Mouse (Mus musculus) MEL (cell line): Measurements from ENCODE around the gene Ccdc114. TPM values are rescaled to one million over a fixed set of nuclear protein-coding genes. Genes with fewer than 3 reads are reported as not detected.

Source experiments
- DNase-seq: peaks from one replicate; pipeline ENCODE4 v3.0.0; 2011; ENCODE audit warnings: low read depth, low spot score
- H3K27ac ChIP-seq: 2 replicates; pipeline ENCODE4 v1.5.1; 2012; ENCODE audit warnings: low read depth, mild to moderate bottlenecking, control low read depth, low read length, moderate library complexity; ENCODE audit not compliant: control insufficient read depth
- H3K27me3 ChIP-seq, 2 experiments: fragments of 150-350 bp in 1 of 2; sonication (generic) in 1 of 2; 2 replicates each; pipeline ENCODE4 v1.6.1; 2012; ENCODE audit warnings: low read length in 2 of 2, mild to moderate bottlenecking in 2 of 2, improper control_type of control experiment in 1 of 2, moderate library complexity in 1 of 2; ENCODE audit not compliant: insufficient read depth in 2 of 2, control insufficient read depth in 1 of 2
- H3K36me3 ChIP-seq, 2 experiments: 2 replicates each; pipeline ENCODE4 v1.6.1; 2012 to 2014; ENCODE audit warnings: low read length in 2 of 2, improper control_type of control experiment in 1 of 2, inconsistent platforms in 1 of 2, mild to moderate bottlenecking in 1 of 2; ENCODE audit not compliant: insufficient read depth in 2 of 2, control insufficient read depth in 1 of 2
- H3K4me1 ChIP-seq, 2 experiments: fragments of 150-350 bp in 1 of 2; sonication (generic) in 1 of 2; 2 replicates each; pipeline ENCODE4 v1.6.1; 2012; ENCODE audit warnings: low read length in 2 of 2, improper control_type of control experiment in 1 of 2, mild to moderate bottlenecking in 1 of 2; ENCODE audit not compliant: insufficient read depth in 2 of 2, control insufficient read depth in 1 of 2
- H3K4me3 ChIP-seq, 2 experiments: fragments of 150-350 bp in 1 of 2; sonication (generic) in 1 of 2; 2 replicates each; pipeline ENCODE4 v1.5.1; 2012; ENCODE audit warnings: low read depth in 2 of 2, low read length in 2 of 2, mild to moderate bottlenecking in 2 of 2, moderate library complexity in 2 of 2, control low read depth in 1 of 2, improper control_type of control experiment in 1 of 2; ENCODE audit not compliant: control insufficient read depth in 1 of 2, insufficient read depth in 1 of 2
- H3K79me2 ChIP-seq: 2 replicates; pipeline ENCODE4 v1.6.1; 2012; ENCODE audit warnings: mild to moderate bottlenecking, low read length, moderate library complexity; ENCODE audit not compliant: control insufficient read depth, poor library complexity, insufficient read depth
- H3K9ac ChIP-seq: 2 replicates; pipeline ENCODE4 v1.6.1; 2012; ENCODE audit warnings: low read depth, mild to moderate bottlenecking, control low read depth, low read length, moderate library complexity; ENCODE audit not compliant: control insufficient read depth, poor library complexity, severe bottlenecking
- H3K9me3 ChIP-seq: fragments of 150-350 bp; sonication (generic); replicated peaks from 2 replicates; pipeline ENCODE4 v1.6.1; 2012; ENCODE audit warnings: mild to moderate bottlenecking, low read length, improper control_type of control experiment, moderate library complexity; ENCODE audit not compliant: insufficient read depth
- CHD2 ChIP-seq: IDR thresholded peaks from 2 replicates; pipeline ENCODE4 v1.6.1; 2011; ENCODE audit warnings: low read length, improper control_type of control experiment
- E2F4 ChIP-seq: IDR thresholded peaks from 2 replicates; pipeline ENCODE4 v1.6.1; 2011; ENCODE audit warnings: low read depth, low read length, improper control_type of control experiment, borderline replicate concordance
- HCFC1 ChIP-seq: IDR thresholded peaks from 2 replicates; pipeline ENCODE4 v1.6.1; 2012; ENCODE audit warnings: low read depth, mild to moderate bottlenecking, inconsistent platforms, low read length, improper control_type of control experiment, moderate library complexity
- KAT2A ChIP-seq: conservative IDR thresholded peaks from 2 replicates; pipeline ENCODE4 v1.6.1; 2012; ENCODE audit warnings: low read depth, low read length, improper control_type of control experiment, inconsistent platforms
- MAFK ChIP-seq: IDR thresholded peaks from 2 replicates; pipeline ENCODE4 v1.6.1; 2011; ENCODE audit warnings: low read depth, mild to moderate bottlenecking, low read length, improper control_type of control experiment, borderline replicate concordance
- MAX ChIP-seq: IDR thresholded peaks from 2 replicates; pipeline ENCODE4 v1.6.1; 2011; ENCODE audit warnings: low read length, improper control_type of control experiment
- MXI1 ChIP-seq: IDR thresholded peaks from 2 replicates; pipeline ENCODE4 v1.6.1; 2011; ENCODE audit warnings: mild to moderate bottlenecking, low read depth, low read length, improper control_type of control experiment
- MYB ChIP-seq: IDR thresholded peaks from 2 replicates; pipeline ENCODE4 v1.6.1; 2011; ENCODE audit warnings: mild to moderate bottlenecking, low read depth, low read length, improper control_type of control experiment
- NRF1 ChIP-seq: IDR thresholded peaks from 2 replicates; pipeline ENCODE4 v1.6.1; 2014; ENCODE audit warnings: low read depth, mild to moderate bottlenecking, inconsistent platforms, low read length, improper control_type of control experiment, moderate library complexity; ENCODE audit not compliant: poor library complexity, insufficient read depth, severe bottlenecking
- POLR2A ChIP-seq, 2 experiments: IDR thresholded peaks; 2 replicates each; pipeline ENCODE4 v1.6.1; 2011 to 2012; ENCODE audit warnings: low read length in 2 of 2, mild to moderate bottlenecking in 2 of 2, control low read depth in 1 of 2, improper control_type of control experiment in 1 of 2, low read depth in 1 of 2, moderate library complexity in 1 of 2; ENCODE audit not compliant: control insufficient read depth in 1 of 2, insufficient read depth in 1 of 2, poor library complexity in 1 of 2
- SMC3 ChIP-seq: IDR thresholded peaks from 2 replicates; pipeline ENCODE4 v1.6.1; 2011; ENCODE audit warnings: low read depth, low read length, improper control_type of control experiment
- TAL1 ChIP-seq: IDR thresholded peaks from 2 replicates; pipeline ENCODE4 v1.6.1; 2012; ENCODE audit warnings: mild to moderate bottlenecking, inconsistent platforms, low read length, moderate library complexity, mixed read lengths
- TBP ChIP-seq: IDR thresholded peaks from 2 replicates; pipeline ENCODE4 v1.8.0; 2011; ENCODE audit warnings: low read depth, low read length, improper control_type of control experiment
- USF1 ChIP-seq: IDR thresholded peaks from 2 replicates; pipeline ENCODE4 v1.6.1; 2014; ENCODE audit warnings: low read depth, mild to moderate bottlenecking, inconsistent platforms, low read length, improper control_type of control experiment, moderate library complexity
- ZC3H11A ChIP-seq: IDR thresholded peaks from 2 replicates; pipeline ENCODE4 v1.6.1; 2012; ENCODE audit warnings: low read depth, mild to moderate bottlenecking, inconsistent platforms, low read length, improper control_type of control experiment
- ZKSCAN1 ChIP-seq: IDR thresholded peaks from 2 replicates; pipeline ENCODE4 v1.6.1; 2012; ENCODE audit warnings: low read depth, mild to moderate bottlenecking, inconsistent platforms, low read length, improper control_type of control experiment, moderate library complexity
- ZMIZ1 ChIP-seq: IDR thresholded peaks from 2 replicates; pipeline ENCODE4 v1.6.1; 2012; ENCODE audit warnings: low read depth, mild to moderate bottlenecking, inconsistent platforms, low read length, improper control_type of control experiment, moderate library complexity
- polyA plus RNA-seq, 2 experiments: library from polyadenylated mRNA; stranded (reverse) in 1 of 2; unstranded in 1 of 2; fragments of >175 nt in 1 of 2; fragments of >200 nt in 1 of 2; gene quantifications; 2 replicates each; pipeline versions ENCODE4 v1.2.1 to v1.2.4; 2012; ENCODE audit warnings: low replicate concordance in 2 of 2, low read depth in 1 of 2; ENCODE audit not compliant: insufficient read length in 2 of 2, insufficient read depth in 1 of 2, missing spikeins in 1 of 2
- total RNA-seq: library from RNA; depleted of rRNA; stranded (reverse); fragments of 300-350 nt; gene quantifications from 2 replicates; pipeline ENCODE4 v1.2.3, GENCODE M21; 2012; rRNA removed

Ccdc114 gene
- total and polyA plus RNA-seq, 3 experiments, result 0.15 to 0.24 TPM; not detected in 1

GRCm38 (mm10) chr7:45992470-45992869, 68.6 kb downstream of the Ccdc114 start:
- Histone ChIP-seq H3K4me1 (no peaks in the 10 kb centered on the region), H3K27ac (no peak overlapping the region), H3K9me3 (no peaks in the 10 kb centered on the region), H3K79me2 (no peaks in the 10 kb centered on the region), H3K9ac (no peak overlapping the region), H3K4me3 (no peak overlapping the region), H3K27me3 (no peaks in the 10 kb centered on the region), H3K36me3 (no peaks in the 10 kb centered on the region)
- no peak for DNase-seq
- TF ChIP-seq MAX (no peak), SMC3 (no peak), TBP (no peak), ZKSCAN1 (no peak), E2F4 (no peak), MXI1 (no peak), CHD2 (no peak), TAL1 (no peak), ZMIZ1 (no peak), MYB (no peak), HCFC1 (no peak), POLR2A (IDR thresholded peaks at IDR 0.05; ENCODE audit: control insufficient read depth in 1 of 2, insufficient read depth in 1 of 2, low read depth in 1 of 2, low read length in 2 of 2, poor library complexity in 1 of 2) (no peak), NRF1 (no peak), KAT2A (no peak), ZC3H11A (no peak), MAFK (no peak), USF1 (no peak)

Other genes with a start within 250 kb of the Ccdc114 start
- not detected in 2 replicates for gene Ntn5, start 240.1 kb upstream of the Ccdc114 start, total RNA-seq
- under 1 TPM in 1 of 2 experiments, not detected in 1; 0.13 TPM for gene Ntn5, start 240.1 kb upstream of the Ccdc114 start, polyA plus RNA-seq
- not detected in 2 replicates for gene Sec1, start 229.7 kb upstream of the Ccdc114 start, total RNA-seq
- not detected for gene Sec1, start 229.7 kb upstream of the Ccdc114 start, polyA plus RNA-seq
- 0.29 and 0.77 TPM in 2 replicates for gene Car11, start 224.2 kb upstream of the Ccdc114 start, total RNA-seq
- gene Car11, start 224.2 kb upstream of the Ccdc114 start, polyA plus RNA-seq, result 1 to 10 TPM in 1 of 2 experiments, not detected in 1; 1.5 TPM
- gene Dbp, start 219.0 kb upstream of the Ccdc114 start, total RNA-seq, result 21.1 and 24.4 TPM in 2 replicates
- 10 to 100 TPM in 1 of 2 experiments, not detected in 1; 22.5 TPM for gene Dbp, start 219.0 kb upstream of the Ccdc114 start, polyA plus RNA-seq
- 3,210 and 3,724 TPM in 2 replicates for gene Rpl18, start 208.6 kb upstream of the Ccdc114 start, total RNA-seq
- gene Rpl18, start 208.6 kb upstream of the Ccdc114 start, polyA plus RNA-seq, result 1,000 to 10,000 TPM in 1 of 2 experiments, not detected in 1; 3,544 TPM
- gene Sphk2, start 206.1 kb upstream of the Ccdc114 start, total RNA-seq, result 18.3 and 21.0 TPM in 2 replicates
- gene Sphk2, start 206.1 kb upstream of the Ccdc114 start, polyA plus RNA-seq, result 10 to 100 TPM in 1 of 2 experiments, not detected in 1; 40.2 TPM
- 0.95 and 1.0 TPM in 2 replicates for gene Fam83e, start 202.9 kb upstream of the Ccdc114 start, total RNA-seq
- gene Fam83e, start 202.9 kb upstream of the Ccdc114 start, polyA plus RNA-seq, result under 1 TPM in 1 of 2 experiments, not detected in 1; 0.43 TPM
- not detected in 2 replicates for gene Spaca4, start 198.3 kb upstream of the Ccdc114 start, total RNA-seq
- gene Spaca4, start 198.3 kb upstream of the Ccdc114 start, polyA plus RNA-seq, result under 1 TPM in 1 of 2 experiments, not detected in 1; 0.38 TPM
- gene Lmtk3, start 140.3 kb upstream of the Ccdc114 start, total RNA-seq, result 0.03 and 0.04 TPM in 2 replicates
- gene Lmtk3, start 140.3 kb upstream of the Ccdc114 start, polyA plus RNA-seq, result under 1 TPM in 1 of 2 experiments, not detected in 1; 0.40 TPM
- gene Sult2b1, start 139.4 kb upstream of the Ccdc114 start, total RNA-seq, result 0.08 and 0.16 TPM in 2 replicates
- under 1 TPM in 1 of 2 experiments, not detected in 1; 0.47 TPM for gene Sult2b1, start 139.4 kb upstream of the Ccdc114 start, polyA plus RNA-seq
- gene Cyth2, start 109.5 kb upstream of the Ccdc114 start, total RNA-seq, result 42.6 and 52.9 TPM in 2 replicates
- gene Cyth2, start 109.5 kb upstream of the Ccdc114 start, polyA plus RNA-seq, result 10 to 100 TPM in 1 of 2 experiments, not detected in 1; 92.2 TPM
- gene Kcnj14, start 99.3 kb upstream of the Ccdc114 start, total RNA-seq, result 0.39 and 0.46 TPM in 2 replicates
- 1 to 10 TPM in 1 of 2 experiments, not detected in 1; 1.3 TPM for gene Kcnj14, start 99.3 kb upstream of the Ccdc114 start, polyA plus RNA-seq
- 132 and 173 TPM in 2 replicates for gene Grwd1, start 93.1 kb upstream of the Ccdc114 start, total RNA-seq
- 100 to 1,000 TPM in 1 of 2 experiments, 10 to 100 TPM in 1; 82.2 to 108 TPM for gene Grwd1, start 93.1 kb upstream of the Ccdc114 start, polyA plus RNA-seq
- gene Kdelr1, start 51.3 kb upstream of the Ccdc114 start, total RNA-seq, result 33.2 and 42.3 TPM in 2 replicates
- 10 to 100 TPM in 1 of 2 experiments, not detected in 1; 60.6 TPM for gene Kdelr1, start 51.3 kb upstream of the Ccdc114 start, polyA plus RNA-seq
- 0.16 and 0.19 TPM in 2 replicates for gene Grin2d, start 45.7 kb upstream of the Ccdc114 start, total RNA-seq
- gene Grin2d, start 45.7 kb upstream of the Ccdc114 start, polyA plus RNA-seq, result under 1 TPM in 1 of 2 experiments, not detected in 1; 0.57 TPM
- 0.33 and 0.46 TPM in 2 replicates for gene Syngr4, start 27.4 kb upstream of the Ccdc114 start, total RNA-seq
- gene Syngr4, start 27.4 kb upstream of the Ccdc114 start, polyA plus RNA-seq, result 1 to 10 TPM in 1 of 2 experiments, not detected in 1; 1.1 TPM
- gene Tmem143, start 27.1 kb upstream of the Ccdc114 start, total RNA-seq, result 10.1 and 10.7 TPM in 2 replicates
- 10 to 100 TPM in 1 of 2 experiments, not detected in 1; 20.1 TPM for gene Tmem143, start 27.1 kb upstream of the Ccdc114 start, polyA plus RNA-seq
- 65.1 and 75.0 TPM in 2 replicates for gene Emp3, start 2.7 kb upstream of the Ccdc114 start, total RNA-seq
- 100 to 1,000 TPM in 1 of 2 experiments, not detected in 1; 111 TPM for gene Emp3, start 2.7 kb upstream of the Ccdc114 start, polyA plus RNA-seq
- gene Abcc6, start 106.2 kb downstream of the Ccdc114 start, total RNA-seq, result 0.12 TPM in 1 of 2 replicates, not detected in the other
- gene Abcc6, start 106.2 kb downstream of the Ccdc114 start, polyA plus RNA-seq, result under 1 TPM in 1 of 2 experiments, not detected in 1; 0.04 TPM
- gene Nomo1, start 109.6 kb downstream of the Ccdc114 start, total RNA-seq, result 159 and 197 TPM in 2 replicates
- 1,000 to 10,000 TPM in 1 of 2 experiments, 100 to 1,000 TPM in 1; 195 to 1,239 TPM for gene Nomo1, start 109.6 kb downstream of the Ccdc114 start, polyA plus RNA-seq
- gene Kcnj11, start 176.7 kb downstream of the Ccdc114 start, total RNA-seq, result not detected in 2 replicates
- not detected for gene Kcnj11, start 176.7 kb downstream of the Ccdc114 start, polyA plus RNA-seq